Mouse (Mus musculus): ENCODE measurements around the gene Med27. TPM values are rescaled to one million over a fixed set of nuclear protein-coding genes. Genes with fewer than 3 reads are reported as not detected.

Med27 gene
- polyA plus RNA-seq, 1 experiment, result 21.4 TPM

DNA sequence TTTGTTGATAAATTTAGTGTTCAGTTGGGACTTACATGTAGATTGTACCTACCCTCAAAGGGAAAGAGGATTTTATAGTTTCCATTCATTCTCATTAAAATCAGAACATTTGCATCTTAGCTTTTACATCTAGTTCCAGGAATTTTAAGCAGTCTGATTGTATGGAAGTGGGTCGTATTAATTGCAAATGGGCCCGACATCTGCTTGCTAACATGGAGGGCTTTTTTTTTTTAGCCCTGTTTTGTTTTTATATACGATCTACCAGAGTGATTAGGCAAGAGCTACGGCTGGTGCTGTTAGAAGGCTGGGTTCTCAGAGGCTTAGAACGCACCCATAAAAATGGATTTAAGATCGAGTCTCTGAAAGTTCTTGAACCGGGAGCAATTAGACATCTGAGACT is 139.9 kb downstream of the Med27 start:
- peaks cover 5% of the 10 kb centered on the region for H3K4me1 ChIP-seq (ENCODE audit: control insufficient read depth, insufficient read depth, low read length)
- no peak overlapping the region for H3K27ac ChIP-seq (ENCODE audit: insufficient read depth, low read length)
- H3K9ac ChIP-seq (ENCODE audit: low read depth, poor library complexity, severe bottlenecking), result no peak overlapping the region
- no peaks in the 10 kb centered on the region for H3K36me3 ChIP-seq (ENCODE audit: control insufficient read depth, insufficient read depth, low read length, poor library complexity, severe bottlenecking)
- no peak for TF ChIP-seq CTCF (IDR thresholded peaks at IDR 0.05; ENCODE audit: low read depth, low read length)
- no peak for TF ChIP-seq POLR2A (IDR thresholded peaks at IDR 0.05; ENCODE audit: insufficient read depth, low read length)
- TF ChIP-seq EP300 (IDR thresholded peaks at IDR 0.05; ENCODE audit: insufficient read depth, low read depth, low read length), result no peak
- no peaks in the 10 kb centered on the region for H3K9me3 ChIP-seq (replicated peaks; ENCODE audit: control insufficient read depth, insufficient read depth, low read length, poor library complexity, severe bottlenecking)
- H3K4me3 ChIP-seq (ENCODE audit: low read depth, low read length), result no peak overlapping the region
- no peaks in the 10 kb centered on the region for H3K27me3 ChIP-seq (ENCODE audit: control insufficient read depth, insufficient read depth, low read length, poor library complexity, severe bottlenecking)

GRCm38 (mm10) chr2:29487652-29488051 is 141.0 kb downstream of the Med27 start:
- H3K9ac ChIP-seq (ENCODE audit: low read depth, poor library complexity, severe bottlenecking), result no peak overlapping the region
- no peak for TF ChIP-seq CTCF (IDR thresholded peaks at IDR 0.05; ENCODE audit: low read depth, low read length)
- TF ChIP-seq EP300 (IDR thresholded peaks at IDR 0.05; ENCODE audit: insufficient read depth, low read depth, low read length), result no peak
- no peak for TF ChIP-seq POLR2A (IDR thresholded peaks at IDR 0.05; ENCODE audit: insufficient read depth, low read length)
- H3K27ac ChIP-seq (ENCODE audit: insufficient read depth, low read length), result no peak overlapping the region
- H3K4me1 ChIP-seq (ENCODE audit: control insufficient read depth, insufficient read depth, low read length), result peaks cover 5% of the 10 kb centered on the region
- H3K4me3 ChIP-seq (ENCODE audit: low read depth, low read length), result no peak overlapping the region
- H3K27me3 ChIP-seq (ENCODE audit: control insufficient read depth, insufficient read depth, low read length, poor library complexity, severe bottlenecking), result no peaks in the 10 kb centered on the region
- no peaks in the 10 kb centered on the region for H3K9me3 ChIP-seq (replicated peaks; ENCODE audit: control insufficient read depth, insufficient read depth, low read length, poor library complexity, severe bottlenecking)
- H3K36me3 ChIP-seq (ENCODE audit: control insufficient read depth, insufficient read depth, low read length, poor library complexity, severe bottlenecking), result no peaks in the 10 kb centered on the region

DNA sequence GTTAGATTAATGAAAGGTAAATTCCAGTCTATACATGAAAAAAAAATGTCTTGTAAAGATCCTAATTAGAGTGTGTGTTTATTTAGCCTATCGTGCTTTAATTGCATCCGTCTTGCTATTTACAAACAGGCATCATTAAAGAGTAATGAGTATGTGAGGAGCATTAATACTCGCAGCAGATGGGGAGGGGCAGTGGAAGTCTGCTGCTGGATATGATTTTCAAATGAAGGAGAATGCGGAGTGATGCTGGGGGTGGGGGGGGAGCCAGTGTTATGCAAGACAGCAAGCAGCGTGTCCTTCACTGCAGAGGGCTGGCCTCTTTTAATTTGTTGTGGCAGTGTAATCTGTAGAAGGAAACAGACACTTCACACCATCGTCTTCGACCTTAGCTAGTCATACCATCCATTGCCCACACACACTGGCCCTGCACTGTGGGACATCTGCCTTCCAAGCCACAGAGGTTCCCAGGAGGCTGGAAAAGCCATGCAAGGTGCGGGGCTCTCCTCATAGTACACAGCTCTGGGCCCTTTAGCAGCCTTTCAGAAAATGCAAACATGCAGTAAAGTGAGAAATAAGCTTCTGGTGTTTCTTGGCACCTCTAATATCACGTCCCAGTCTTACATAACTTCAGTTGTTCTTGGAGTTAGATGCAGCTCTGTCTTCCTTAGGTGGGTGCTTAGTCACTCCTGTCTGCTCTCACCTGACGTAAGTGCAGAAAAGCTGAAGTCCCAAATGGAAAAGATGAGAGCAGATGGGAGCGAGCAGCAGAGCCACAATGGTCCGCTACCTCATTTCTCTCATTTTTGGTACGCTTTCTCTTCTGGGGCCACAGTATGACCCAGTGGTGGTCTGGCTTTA is 142.0 kb downstream of the Med27 start:
- no peak overlapping the region for H3K4me3 ChIP-seq (ENCODE audit: low read depth, low read length)
- H3K27ac ChIP-seq (ENCODE audit: insufficient read depth, low read length), result no peak overlapping the region
- H3K9me3 ChIP-seq (replicated peaks; ENCODE audit: control insufficient read depth, insufficient read depth, low read length, poor library complexity, severe bottlenecking), result no peaks in the 10 kb centered on the region
- TF ChIP-seq POLR2A (IDR thresholded peaks at IDR 0.05; ENCODE audit: insufficient read depth, low read length), result no peak
- no peaks in the 10 kb centered on the region for H3K36me3 ChIP-seq (ENCODE audit: control insufficient read depth, insufficient read depth, low read length, poor library complexity, severe bottlenecking)
- no peak overlapping the region for H3K9ac ChIP-seq (ENCODE audit: low read depth, poor library complexity, severe bottlenecking)
- H3K27me3 ChIP-seq (ENCODE audit: control insufficient read depth, insufficient read depth, low read length, poor library complexity, severe bottlenecking), result no peaks in the 10 kb centered on the region
- peaks cover 2% of the 10 kb centered on the region for H3K4me1 ChIP-seq (ENCODE audit: control insufficient read depth, insufficient read depth, low read length)

DNA sequence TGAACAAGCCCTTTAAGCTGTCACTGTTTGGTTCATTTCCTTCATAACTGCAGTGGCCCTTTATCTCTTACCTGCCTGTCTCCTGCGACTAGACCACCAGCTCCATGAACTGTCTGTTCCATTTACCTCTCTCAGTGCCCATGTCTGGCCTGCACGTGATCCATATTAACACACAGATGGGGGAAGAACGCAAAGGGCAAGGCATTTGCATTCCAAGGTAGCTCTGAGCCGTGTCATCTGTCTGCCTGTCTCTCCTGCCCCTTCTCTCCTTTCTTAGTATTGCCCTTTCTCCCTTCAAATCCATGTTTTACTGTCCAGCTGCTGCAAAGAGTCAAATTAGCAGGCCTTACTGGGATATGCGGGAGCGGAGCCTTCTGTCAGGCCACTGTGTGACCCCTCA is 145.0 kb downstream of the Med27 start:
- Histone ChIP-seq H3K27me3 (ENCODE audit: control insufficient read depth, insufficient read depth, low read length, poor library complexity, severe bottlenecking) (no peaks in the 10 kb centered on the region), H3K9me3 (replicated peaks; ENCODE audit: control insufficient read depth, insufficient read depth, low read length, poor library complexity, severe bottlenecking) (no peaks in the 10 kb centered on the region), H3K4me3 (ENCODE audit: low read depth, low read length) (no peak overlapping the region), H3K4me1 (ENCODE audit: control insufficient read depth, insufficient read depth, low read length) (no peaks in the 10 kb centered on the region), H3K36me3 (ENCODE audit: control insufficient read depth, insufficient read depth, low read length, poor library complexity, severe bottlenecking) (no peaks in the 10 kb centered on the region), H3K27ac (ENCODE audit: insufficient read depth, low read length) (no peak overlapping the region), H3K9ac (ENCODE audit: low read depth, poor library complexity, severe bottlenecking) (no peak overlapping the region)
- TF ChIP-seq CTCF (IDR thresholded peaks at IDR 0.05; ENCODE audit: low read depth, low read length) (no peak), POLR2A (IDR thresholded peaks at IDR 0.05; ENCODE audit: insufficient read depth, low read length) (no peak), EP300 (IDR thresholded peaks at IDR 0.05; ENCODE audit: insufficient read depth, low read depth, low read length) (no peak)

DNA sequence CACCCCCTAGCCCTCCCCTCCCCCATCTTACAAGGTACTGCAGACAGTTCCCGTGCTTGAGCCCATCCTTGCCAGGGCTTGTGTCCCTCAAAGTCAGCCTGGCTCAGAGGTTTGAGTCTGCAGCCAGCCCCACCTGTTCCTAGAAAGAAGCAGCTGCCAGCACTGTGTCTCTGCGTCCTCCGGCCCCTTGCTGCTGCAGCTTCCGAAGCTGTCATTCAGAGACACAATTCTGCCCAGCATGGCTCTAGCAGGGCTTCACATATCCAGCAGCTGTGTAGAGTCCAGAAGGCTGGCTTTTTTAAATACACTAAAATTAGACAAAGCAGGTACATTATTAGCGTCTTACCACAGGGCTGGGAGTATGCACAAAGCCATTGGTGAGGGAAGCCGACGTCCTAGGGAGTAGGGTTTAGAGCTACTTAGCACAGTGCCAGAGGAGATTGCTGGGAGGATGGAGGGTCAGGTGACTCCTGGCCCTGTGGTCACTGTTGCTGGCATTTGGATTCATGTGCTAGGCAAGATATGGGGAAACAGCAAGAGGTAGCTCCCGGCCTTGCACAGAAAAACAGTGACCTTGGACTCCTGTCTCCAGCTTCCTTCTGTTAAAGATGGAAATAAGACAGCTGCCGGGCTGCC is 146.9 kb downstream of the Med27 start:
- H3K27ac ChIP-seq (ENCODE audit: insufficient read depth, low read length), result no peak overlapping the region
- H3K9ac ChIP-seq (ENCODE audit: low read depth, poor library complexity, severe bottlenecking), result no peak overlapping the region
- no peaks in the 10 kb centered on the region for H3K4me1 ChIP-seq (ENCODE audit: control insufficient read depth, insufficient read depth, low read length)
- TF ChIP-seq POLR2A (IDR thresholded peaks at IDR 0.05; ENCODE audit: insufficient read depth, low read length) (no peak), CTCF (IDR thresholded peaks at IDR 0.05; ENCODE audit: low read depth, low read length) (no peak), EP300 (IDR thresholded peaks at IDR 0.05; ENCODE audit: insufficient read depth, low read depth, low read length) (no peak)
- H3K36me3 ChIP-seq (ENCODE audit: control insufficient read depth, insufficient read depth, low read length, poor library complexity, severe bottlenecking), result no peaks in the 10 kb centered on the region
- no peaks in the 10 kb centered on the region for H3K27me3 ChIP-seq (ENCODE audit: control insufficient read depth, insufficient read depth, low read length, poor library complexity, severe bottlenecking)
- H3K9me3 ChIP-seq (replicated peaks; ENCODE audit: control insufficient read depth, insufficient read depth, low read length, poor library complexity, severe bottlenecking), result no peaks in the 10 kb centered on the region
- H3K4me3 ChIP-seq (ENCODE audit: low read depth, low read length), result no peak overlapping the region

DNA sequence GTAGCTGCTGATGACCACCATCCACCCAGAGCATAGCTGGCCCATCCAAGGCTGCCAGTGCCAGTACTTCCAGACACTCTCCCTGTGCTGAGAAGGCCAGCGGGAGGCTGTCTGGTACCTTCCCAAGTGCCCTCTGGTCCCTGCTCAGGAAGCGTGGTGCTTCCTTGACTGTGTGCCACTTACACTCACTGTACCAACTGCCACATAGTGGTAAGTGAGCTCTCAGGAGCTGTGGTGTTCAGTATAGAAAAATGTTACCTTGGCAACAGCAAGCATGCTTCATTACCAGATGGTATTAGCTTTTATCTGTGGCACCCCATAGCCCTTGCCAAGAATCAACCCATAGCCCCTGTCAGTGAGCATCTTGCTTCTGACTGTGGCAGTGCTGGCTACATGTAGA is 148.7 kb downstream of the Med27 start:
- no peak overlapping the region for H3K27ac ChIP-seq (ENCODE audit: insufficient read depth, low read length)
- H3K9ac ChIP-seq (ENCODE audit: low read depth, poor library complexity, severe bottlenecking), result no peak overlapping the region
- no peak overlapping the region for H3K4me3 ChIP-seq (ENCODE audit: low read depth, low read length)
- no peaks in the 10 kb centered on the region for H3K36me3 ChIP-seq (ENCODE audit: control insufficient read depth, insufficient read depth, low read length, poor library complexity, severe bottlenecking)
- no peak for TF ChIP-seq POLR2A (IDR thresholded peaks at IDR 0.05; ENCODE audit: insufficient read depth, low read length)
- no peak for TF ChIP-seq EP300 (IDR thresholded peaks at IDR 0.05; ENCODE audit: insufficient read depth, low read depth, low read length)
- no peak for TF ChIP-seq CTCF (IDR thresholded peaks at IDR 0.05; ENCODE audit: low read depth, low read length)
- H3K4me1 ChIP-seq (ENCODE audit: control insufficient read depth, insufficient read depth, low read length), result peaks cover 3% of the 10 kb centered on the region
- H3K9me3 ChIP-seq (replicated peaks; ENCODE audit: control insufficient read depth, insufficient read depth, low read length, poor library complexity, severe bottlenecking), result no peaks in the 10 kb centered on the region
- no peaks in the 10 kb centered on the region for H3K27me3 ChIP-seq (ENCODE audit: control insufficient read depth, insufficient read depth, low read length, poor library complexity, severe bottlenecking)
